16 mouse cellular contexts compared by ENCODE assay signal in the genomic region with DNA sequence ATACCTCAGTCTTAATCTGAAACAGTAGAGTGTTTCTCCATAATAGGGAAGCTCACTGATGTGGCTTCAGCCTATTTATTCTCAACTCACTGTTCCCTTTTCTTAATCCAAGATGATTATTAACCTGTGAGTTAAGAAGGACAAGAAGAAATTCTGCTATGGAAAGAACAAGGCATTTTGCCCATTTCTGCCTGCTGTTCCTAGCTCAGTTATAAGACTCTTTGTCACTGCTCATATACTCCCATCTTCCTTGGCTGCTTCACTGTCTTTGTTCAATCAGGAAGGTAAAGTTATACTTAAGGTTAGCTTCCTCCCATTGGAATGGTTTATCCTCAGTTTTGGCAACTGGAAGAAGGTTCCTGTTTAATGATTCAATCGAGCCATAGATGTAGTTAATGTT.
"Had no signal": no experiment of that assay in that cellular context is flagged by ENCODE, and none has a peak within 500 bp of the region (broad histone marks: within the 10 kb centered on the region; RNA-seq: fewer than 3 reads in every experiment).

No protein-coding gene starts in this region.

- H3K4me2 ChIP-seq: neural tube, embryonic 13.5 days; neural tube, embryonic 15.5 days; stomach, embryonic 15.5 days had no signal

- H3K27ac ChIP-seq: neural tube, embryonic 13.5 days; neural tube, embryonic 15.5 days; stomach, embryonic 15.5 days; stomach, postnatal 0 days had no signal

- H3K27me3 ChIP-seq: neural tube, embryonic 13.5 days; neural tube, embryonic 15.5 days; stomach, embryonic 15.5 days had no signal

- H3K4me1 ChIP-seq: neural tube, embryonic 13.5 days; neural tube, embryonic 15.5 days; stomach, embryonic 15.5 days had no signal

- H3K4me3 ChIP-seq: neural tube, embryonic 13.5 days; neural tube, embryonic 15.5 days; stomach, embryonic 15.5 days had no signal

- DNase-seq: retina, postnatal 1 day; right cerebral cortex, adult 18-20 months; right cerebral cortex, postnatal 14 days; right cerebral cortex, postnatal 25 days; right cerebral cortex, postnatal 4 days; spleen, adult 18-20 months; thymus, adult 18-20 months; thymus, adult 2 months; thymus, postnatal 14 days; thymus, postnatal 25 days; thymus, postnatal 36 days; thymus, postnatal 4 days had no signal

- H3K9me3 ChIP-seq: neural tube, embryonic 13.5 days; neural tube, embryonic 15.5 days; stomach, embryonic 15.5 days had no signal

- H3K36me3 ChIP-seq: neural tube, embryonic 13.5 days; neural tube, embryonic 15.5 days; stomach, embryonic 15.5 days had no signal

- H3K9ac ChIP-seq: neural tube, embryonic 13.5 days; neural tube, embryonic 15.5 days; stomach, embryonic 15.5 days had no signal
